Mouse (Mus musculus) right cerebral cortex, postnatal 10 days (tissue): Measurements from ENCODE around the gene Pum2.
"Not testable (repeated sequence)": the region's sequence is repeated elsewhere in the genome, so short reads cannot be mapped to it uniquely, and the experiment has no call there.

Experiments used
- DNase-seq, 2 experiments: peaks; one replicate each; pipeline ENCODE4 v3.0.0; 2021; ENCODE audit warnings: low spot score in 2 of 2

The Pum2 gene

GRCm38 (mm10) chr12:8673974-8674306 lies at the start of gene Pum2:
Pum2 (plus strand) TSS chr12:8674134.
- DNase-seq, result peak; percentile 95 to 96

- peak in 1 of 2 experiments; percentile 20 for DNase-seq
Observed at GRCm38 (mm10) chr12:8629537-8629936, 44.4 kb upstream of the Pum2 start.

DNA sequence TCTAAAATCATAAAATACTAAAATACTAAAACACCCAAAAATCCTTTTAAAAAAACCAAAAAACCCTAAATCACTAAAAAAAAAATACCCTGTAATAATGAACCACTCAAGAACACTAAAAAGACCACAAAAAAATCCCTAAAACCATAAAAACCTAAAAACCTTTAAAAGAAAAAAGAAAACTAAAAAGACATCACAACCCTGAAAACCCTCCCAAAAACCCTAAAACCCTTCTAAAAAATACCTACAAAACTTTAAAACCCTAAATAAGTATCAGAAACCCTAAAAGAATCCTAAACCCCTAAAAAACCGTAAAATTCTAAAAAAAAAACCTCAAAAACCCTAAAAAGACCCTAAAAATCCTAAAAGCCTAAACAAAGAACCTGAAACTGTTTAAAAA lies 42.2 kb upstream of the Pum2 start:
- no peak for DNase-seq

GRCm38 (mm10) chr12:8632737-8633365 lies 41.1 kb upstream of the Pum2 start:
- DNase-seq, result no peak

DNA sequence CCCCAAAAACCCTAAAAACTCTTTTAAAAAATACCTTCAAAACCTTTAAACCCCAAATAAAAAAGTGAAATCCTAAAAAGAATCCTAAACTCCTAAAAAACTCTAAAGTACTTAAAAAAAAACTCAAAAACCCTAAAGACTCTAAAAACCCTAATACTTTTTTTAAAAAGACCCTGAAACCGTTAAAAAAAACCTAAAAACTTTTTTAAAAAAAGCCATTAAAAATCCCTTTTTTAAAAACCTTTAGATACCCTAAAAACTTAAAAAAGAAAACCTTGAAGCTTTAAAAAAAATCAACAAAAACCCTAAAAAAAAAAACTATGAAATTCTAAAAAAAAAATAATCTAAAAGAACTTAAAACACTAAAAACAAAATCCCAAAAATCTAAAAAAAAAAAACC lies 39.6 kb upstream of the Pum2 start:
- DNase-seq, result no peak

DNA sequence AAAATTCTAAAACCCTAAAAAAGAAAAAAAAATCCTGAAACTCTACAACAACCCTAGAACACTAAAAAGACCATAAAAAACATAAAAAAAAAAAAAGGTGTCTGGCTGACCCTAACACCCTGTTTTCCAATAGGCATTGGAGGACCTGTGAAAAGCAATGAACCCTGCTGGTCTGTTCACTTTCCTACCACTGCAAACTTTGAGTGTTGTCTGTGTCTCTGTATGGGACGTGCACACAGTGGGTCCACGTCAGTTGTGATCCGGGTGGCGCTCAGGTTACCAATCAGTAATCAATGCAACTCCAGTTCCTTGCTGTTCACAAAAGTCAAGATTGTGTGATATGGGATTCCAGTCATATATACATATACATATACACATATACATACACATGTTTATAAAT lies 38.4 kb upstream of the Pum2 start:
- no peak for DNase-seq

- DNase-seq, result no peak
Observed at GRCm38 (mm10) chr12:8636945-8637344, 37.0 kb upstream of the Pum2 start.

GRCm38 (mm10) chr12:8638411-8639087 lies 35.4 kb upstream of the Pum2 start:
- DNase-seq, result peak; percentile 57 to 76

GRCm38 (mm10) chr12:8640186-8640585 lies 33.7 kb upstream of the Pum2 start:
- not testable (repeated sequence) for DNase-seq

GRCm38 (mm10) chr12:8640711-8641424 lies 33.1 kb upstream of the Pum2 start:
- DNase-seq, result peak; percentile 99

GRCm38 (mm10) chr12:8641425-8641735 lies 32.6 kb upstream of the Pum2 start:
- peak in 1 of 2 experiments; percentile 48 for DNase-seq

GRCm38 (mm10) chr12:8648211-8648610 lies 25.7 kb upstream of the Pum2 start:
- DNase-seq, result not testable (repeated sequence)

DNA sequence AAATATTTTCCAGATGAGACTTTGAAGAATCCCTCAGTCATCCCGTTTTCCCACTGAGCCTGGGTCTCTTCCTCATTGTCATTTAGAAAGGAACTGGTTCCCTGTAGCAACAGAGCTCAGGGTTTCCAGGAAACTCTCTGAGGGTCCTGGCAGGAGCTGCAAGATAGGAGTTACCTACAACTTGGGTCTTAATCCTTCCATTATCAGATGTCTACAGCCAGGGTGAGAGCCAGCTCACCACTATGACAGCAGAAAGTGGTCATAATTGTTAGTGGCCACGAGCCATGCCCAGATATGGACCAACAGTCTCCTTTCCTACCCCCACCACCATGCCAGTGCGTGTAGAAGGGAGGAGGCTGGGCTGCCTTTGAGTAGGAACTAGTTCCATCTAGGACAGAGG lies 23.9 kb upstream of the Pum2 start:
- DNase-seq, result not testable (repeated sequence)

DNA sequence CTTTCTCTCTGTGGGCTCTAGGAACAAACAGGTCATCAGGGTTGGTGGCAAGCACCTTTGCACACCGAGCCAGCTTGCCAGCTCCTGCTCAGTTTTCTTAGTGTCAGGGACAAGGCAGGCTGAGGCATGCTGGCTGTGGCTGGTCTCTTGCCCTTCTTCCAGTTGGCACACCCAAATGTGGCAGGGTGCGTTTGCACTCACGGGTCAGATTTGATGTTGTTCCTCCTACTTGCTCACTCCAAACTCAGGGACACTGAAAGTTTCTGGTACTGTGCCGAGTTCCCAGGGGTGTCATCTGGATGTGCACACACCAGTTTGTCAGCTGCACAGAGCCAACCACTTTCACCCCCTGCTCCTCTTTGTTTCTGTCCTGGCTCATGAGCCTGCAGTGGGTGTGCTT lies 17.3 kb upstream of the Pum2 start:
- no peak for DNase-seq

- no peak for DNase-seq
Observed at GRCm38 (mm10) chr12:8657116-8657515, 16.8 kb upstream of the Pum2 start.

- DNase-seq, result no peak
Observed at GRCm38 (mm10) chr12:8657629-8658366, 16.1 kb upstream of the Pum2 start.

- no peak for DNase-seq
Observed at GRCm38 (mm10) chr12:8659406-8660279, 14.3 kb upstream of the Pum2 start.

GRCm38 (mm10) chr12:8661747-8662146 lies 12.2 kb upstream of the Pum2 start:
- DNase-seq, result no peak

- DNase-seq, result no peak
Observed at GRCm38 (mm10) chr12:8662175-8662574, 11.8 kb upstream of the Pum2 start.

DNA sequence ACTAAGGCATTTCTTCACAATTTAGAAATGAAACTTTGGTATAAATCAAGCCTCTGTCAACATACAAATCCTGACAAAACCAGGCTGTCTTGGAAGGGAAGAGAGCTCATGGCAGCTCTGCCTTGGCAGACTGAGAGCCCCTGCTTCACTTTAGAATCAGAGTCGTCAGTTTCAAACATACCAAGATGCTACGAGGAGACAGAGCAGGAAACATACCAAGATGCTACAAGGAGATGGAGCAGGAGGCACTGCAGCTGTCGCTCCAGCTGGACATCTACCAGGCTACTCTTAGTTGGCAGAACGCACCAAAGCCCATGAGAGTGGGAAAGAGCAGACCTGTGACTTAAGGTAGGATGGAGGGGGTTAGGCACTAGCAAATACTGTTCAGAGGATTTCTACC lies 11.2 kb upstream of the Pum2 start:
- peak in 1 of 2 experiments; percentile 57 for DNase-seq

DNA sequence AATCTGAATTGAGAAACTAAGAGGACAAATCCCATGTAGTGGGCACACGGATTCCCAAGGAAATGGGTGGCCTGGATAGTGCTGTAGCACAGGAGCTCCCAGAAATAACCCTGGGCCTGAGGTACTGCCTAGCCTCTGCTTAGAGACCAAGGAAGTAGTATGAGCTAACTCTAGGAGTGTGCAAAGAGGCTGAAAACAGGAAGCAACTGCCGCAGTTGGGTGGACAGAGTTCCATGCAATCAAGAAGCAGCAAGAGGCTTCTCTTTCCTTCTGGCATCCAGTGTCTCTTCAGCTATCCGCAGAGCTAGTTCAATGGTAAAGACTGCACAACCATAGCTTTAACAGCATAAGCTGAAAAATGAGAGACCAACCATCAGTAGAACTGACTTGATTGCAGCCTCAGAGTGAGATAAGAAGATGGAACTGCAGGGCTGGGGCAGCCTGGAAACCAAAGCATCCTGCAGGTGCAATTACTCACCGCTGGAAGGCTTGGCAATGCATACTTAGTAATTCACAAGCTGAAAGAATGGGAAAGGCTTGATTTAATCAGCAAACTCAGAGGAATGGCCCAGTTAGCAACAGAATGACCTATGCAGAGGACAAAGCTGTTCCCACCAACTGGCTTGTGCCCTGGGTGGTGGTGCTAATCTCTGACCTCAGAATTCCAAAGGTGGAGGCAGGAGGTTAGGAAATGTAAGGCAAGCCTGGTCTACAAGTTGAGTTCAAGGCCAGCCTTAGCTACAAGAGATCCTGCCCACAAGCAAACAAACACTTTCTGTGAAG lies 6.3 kb upstream of the Pum2 start:
- no peak for DNase-seq
